In genomic region chr14:30585323-30585722, GRCm38 (mm10) we compare ENCODE assay signal across 15 mouse cellular contexts. TPM values are rescaled to one million over a fixed set of nuclear protein-coding genes. Genes with fewer than 3 reads are reported as not detected.
DNase-seq lines count a peak whose midpoint lies in the region; ATAC-seq and TF ChIP-seq lines count a peak whose summit lies in the region.
"Had no signal": no experiment of that assay in that cellular context is flagged by ENCODE, and none has a peak within 500 bp of the region (broad histone marks: within the 10 kb centered on the region; RNA-seq: fewer than 3 reads in every experiment).

No protein-coding gene starts in this region.

- TF ChIP-seq RAD21 in CH12.LX (IDR thresholded peaks at IDR 0.05; ENCODE audit: low read depth, low read length), result peak; percentile 61

- TF ChIP-seq EP300 in CH12.LX (IDR thresholded peaks at IDR 0.05; ENCODE audit: low read length), result no peak

- H3K4me2 ChIP-seq in heart, embryonic 13.5 days, result peak overlapping the region; percentile 56
- H3K4me2 ChIP-seq in CH12.LX (ENCODE audit: insufficient read depth, low read depth, poor library complexity, severe bottlenecking), result no peak overlapping the region
- H3K4me2 ChIP-seq: hindbrain, embryonic 15.5 days had no signal

- TF ChIP-seq CTCF in layer of hippocampus, adult 2 months (conservative IDR thresholded peaks at IDR 0.05), result peak; percentile 57
- peak in 1 of 2 experiments; percentile 55; a peak in 3 of 4 replicates for TF ChIP-seq CTCF in CH12.LX (conservative IDR thresholded peaks at IDR 0.05 in 1 of 2, IDR thresholded peaks at IDR 0.05 in 1 of 2; ENCODE audit: low read depth in 2 of 2, low read length in 2 of 2)
- peak; percentile 9; the same call in 1 of the 2 replicates for TF ChIP-seq CTCF in brain, embryonic 14.5 days (IDR thresholded peaks at IDR 0.05; ENCODE audit: borderline replicate concordance, extremely low read depth, insufficient read depth, insufficient read length)

- no peaks in the 10 kb centered on the region for H3K9me3 ChIP-seq in heart, embryonic 13.5 days
- H3K9me3 ChIP-seq in CH12.LX (replicated peaks; ENCODE audit: low read length), result no peaks in the 10 kb centered on the region
- H3K9me3 ChIP-seq: hindbrain, embryonic 15.5 days; megakaryocyte, embryonic 14.5 days had no signal

- no peak for DNase-seq in heart, adult 11 months
- DNase-seq in layer of hippocampus, adult 2 months (ENCODE audit: low spot score in 2 of 2), result no peak
- DNase-seq in layer of hippocampus, adult 9-10 months (ENCODE audit: low spot score), result no peak
- DNase-seq in CH12.LX (ENCODE audit: extremely low read depth), result no peak
- no peak for DNase-seq in brain, embryonic 14.5 days (ENCODE audit: low read depth)
- DNase-seq in cerebellum, adult 8-10 months, result no peak
- DNase-seq: adrenal gland, postnatal 36 days; cerebellum, postnatal 14 days; gastrocnemius, postnatal 10 days; kidney, adult 8-10 months; liver had no signal

- WGBS in heart, embryonic 13.5 days, result 82% methylated on average over 5 of the region's 5 CpGs

- ATAC-seq in heart, embryonic 13.5 days (ENCODE audit: extremely low read depth, insufficient number of reproducible peaks, low FRiP score, low TSS enrichment), result no peak
- ATAC-seq: Patski had no signal

- H3K36me3 ChIP-seq in heart, embryonic 13.5 days, result no peaks in the 10 kb centered on the region
- no peaks in the 10 kb centered on the region for H3K36me3 ChIP-seq in CH12.LX (replicated peaks in 1 of 2; ENCODE audit: control insufficient read depth in 1 of 2, insufficient read depth in 1 of 2, low read length in 1 of 2)
- H3K36me3 ChIP-seq: hindbrain, embryonic 15.5 days had no signal

- H3K79me2 ChIP-seq in CH12.LX (replicated peaks; ENCODE audit: control insufficient read depth, extremely low read depth, insufficient read depth, poor library complexity, severe bottlenecking), result no peaks in the 10 kb centered on the region

- in situ Hi-C loops in CH12.LX (cut with MboI; ENCODE audit: low pct_ligation_motif_present, low pct_unique_long_range_greater_than_20kb, low sequenced_read_pairs), result loop anchor here (5.0 to 10.0 kb wide), 3 partner anchors 42 to 269 kb away; partner anchors contain the start of gene Prkcd

- H3K27ac ChIP-seq in heart, embryonic 13.5 days (replicated peaks), result peak overlapping the region; percentile 71
- no peak overlapping the region for H3K27ac ChIP-seq in layer of hippocampus, adult 2 months
- no peak overlapping the region for H3K27ac ChIP-seq in CH12.LX (ENCODE audit: insufficient read depth, low read depth)
- H3K27ac ChIP-seq: hindbrain, embryonic 15.5 days had no signal

- no peaks in the 10 kb centered on the region for H3K27me3 ChIP-seq in heart, embryonic 13.5 days (replicated peaks)
- no peaks in the 10 kb centered on the region for H3K27me3 ChIP-seq in CH12.LX (replicated peaks)
- H3K27me3 ChIP-seq: hindbrain, embryonic 15.5 days; Patski had no signal

- no peak for TF ChIP-seq POLR2A in CH12.LX (IDR thresholded peaks at IDR 0.05; ENCODE audit: low read depth, low read length)
- TF ChIP-seq POLR2A in brain, embryonic 14.5 days (IDR thresholded peaks at IDR 0.05; ENCODE audit: borderline replicate concordance, extremely low read depth, insufficient read depth, insufficient read length, poor library complexity, severe bottlenecking), result no peak

- dilution Hi-C loops in CH12.LX (cut with MboI; ENCODE audit: extremely low pct_ligation_motif_present, extremely low pct_unique_long_range_greater_than_20kb, low sequenced_read_pairs), result no loop called here

- peak overlapping the region; percentile 54; the same call in 1 of the 2 replicates for H3K9ac ChIP-seq in heart, embryonic 13.5 days
- no peak overlapping the region for H3K9ac ChIP-seq in CH12.LX (ENCODE audit: insufficient read depth, low read depth)
- H3K9ac ChIP-seq: hindbrain, embryonic 15.5 days had no signal

- H3K4me3 ChIP-seq in heart, embryonic 13.5 days, result no peak overlapping the region
- H3K4me3 ChIP-seq in layer of hippocampus, adult 2 months, result no peak overlapping the region
- H3K4me3 ChIP-seq in CH12.LX (replicated peaks in 1 of 3; ENCODE audit: low read depth in 2 of 3, low read length in 2 of 3, poor library complexity in 1 of 3), result no peak overlapping the region
- H3K4me3 ChIP-seq: hindbrain, embryonic 15.5 days; megakaryocyte, embryonic 14.5 days had no signal

- peaks cover 34% of the 10 kb centered on the region for H3K4me1 ChIP-seq in heart, embryonic 13.5 days
- H3K4me1 ChIP-seq in CH12.LX (ENCODE audit: control insufficient read depth in 1 of 2, insufficient read depth in 2 of 2), result peaks cover 15 to 50% of the 10 kb centered on the region in 2 experiments

TF ChIP-seq in CH12.LX, 34 proteins besides CTCF, POLR2A, EP300 and RAD21:
- TF ChIP-seq MAZ (IDR thresholded peaks at IDR 0.05; ENCODE audit: low read depth, low read length), result no peak
- TF ChIP-seq RCOR1 (conservative IDR thresholded peaks at IDR 0.05; ENCODE audit: low read depth, low read length), result no peak
- TF ChIP-seq MAFK (IDR thresholded peaks at IDR 0.05; ENCODE audit: insufficient replicate concordance, low read length), result no peak
- no peak for TF ChIP-seq PAX5 (IDR thresholded peaks at IDR 0.05; ENCODE audit: low read length)
- peak; percentile 50; the same call in 1 of the 2 replicates for TF ChIP-seq MYC (IDR thresholded peaks at IDR 0.05; ENCODE audit: low read depth, low read length)
- TF ChIP-seq POLR2AphosphoS2 (IDR thresholded peaks at IDR 0.05; ENCODE audit: low read depth, low read length), result no peak
- no peak for TF ChIP-seq CHD1 (IDR thresholded peaks at IDR 0.05; ENCODE audit: low read depth, low read length)
- TF ChIP-seq MAX (IDR thresholded peaks at IDR 0.05; ENCODE audit: low read length), result no peak
- peak; percentile 25 for TF ChIP-seq SMC3 (IDR thresholded peaks at IDR 0.05; ENCODE audit: low read depth, low read length)
- TF ChIP-seq CHD2 (IDR thresholded peaks at IDR 0.05; ENCODE audit: low read length), result no peak

RNA-seq across cellular contexts. Expression of gene Tkt, which starts 37.2 kb away (rescaled TPM):
- polyA plus RNA-seq in heart, embryonic 13.5 days (2015; fragmentation: Nextera tagmentation; extraction: Ambion mirVana), result 86.2 and 96.6 TPM in 2 replicates
- total RNA-seq in layer of hippocampus, adult 2 months (2021), result 100 to 1,000 TPM; 162 to 164 TPM
- total RNA-seq in CH12.LX (2012; rRNA removed) (432 and 450 TPM in 2 replicates), CH12.LX (2014; rRNA removed) (420 and 456 TPM in 2 replicates)
- 735 and 837 TPM in 2 replicates for polyA plus RNA-seq in CH12.LX (2012; ENCODE audit: insufficient read length, low read depth)
- polyA plus RNA-seq in brain, embryonic 14.5 days (2012; rRNA removed), result 224 and 241 TPM in 2 replicates

RNA-seq across cellular contexts. Expression of gene Prkcd, which starts 40.7 kb away (rescaled TPM):
- polyA plus RNA-seq in heart, embryonic 13.5 days (2015; fragmentation: Nextera tagmentation; extraction: Ambion mirVana), result 36.7 and 40.9 TPM in 2 replicates
- total RNA-seq in layer of hippocampus, adult 2 months (2021), result 10 to 100 TPM; 33.3 to 47.5 TPM
- 109 and 110 TPM in 2 replicates for total RNA-seq in CH12.LX (2012; rRNA removed)
- 119 and 122 TPM in 2 replicates for total RNA-seq in CH12.LX (2014; rRNA removed)
- 186 and 189 TPM in 2 replicates for polyA plus RNA-seq in CH12.LX (2012; ENCODE audit: insufficient read length, low read depth)
- polyA plus RNA-seq in brain, embryonic 14.5 days (2012; rRNA removed), result 36.8 and 44.7 TPM in 2 replicates
